Mouse (Mus musculus): ENCODE measurements around the gene Telo2. TPM values are rescaled to one million over a fixed set of nuclear protein-coding genes. Genes with fewer than 3 reads are reported as not detected.

The Telo2 gene
- polyA plus RNA-seq, 1 experiment from 2014 or later: 12.2 TPM

- no peaks in the 10 kb centered on the region for H3K36me3 ChIP-seq (ENCODE audit: control insufficient read depth, insufficient read depth, low read length)
- no peak for DNase-seq (ENCODE audit: low spot score)
- TF ChIP-seq CTCF (IDR thresholded peaks at IDR 0.05; ENCODE audit: low read depth) (peak; percentile 63), EP300 (optimal IDR thresholded peaks at IDR 0.05) (no peak)
- H3K4me1 ChIP-seq (replicated peaks; ENCODE audit: control insufficient read depth, insufficient read depth): no peaks in the 10 kb centered on the region
- no peak overlapping the region for H3K27ac ChIP-seq (replicated peaks)
- no peak overlapping the region for H3K9ac ChIP-seq (ENCODE audit: low read length)
- H3K27me3 ChIP-seq (ENCODE audit: control insufficient read depth, insufficient read depth, low read length): no peaks in the 10 kb centered on the region
- 26% methylated on average over 7 of the region's 7 CpGs for WGBS
- H3K9me3 ChIP-seq (ENCODE audit: control insufficient read depth, low read length): no peaks in the 10 kb centered on the region
- H3K4me2 ChIP-seq (replicated peaks; ENCODE audit: low read depth): no peak overlapping the region
- no peak overlapping the region for H3K4me3 ChIP-seq (ENCODE audit: low read depth, low read length)
- no peak for ATAC-seq (ENCODE audit: low FRiP score, low TSS enrichment)
These were observed 8.2 kb upstream of the Telo2 start for GRCm38 (mm10) chr17:25123979-25124378.

GRCm38 (mm10) chr17:25120406-25120805, 4.6 kb upstream of the Telo2 start, which contains the start of gene Ptx4:
TSS of gene Ptx4 (plus strand) at chr17:25120760.
- H3K9me3 ChIP-seq (ENCODE audit: control insufficient read depth, low read length): no peaks in the 10 kb centered on the region
- 32% methylated on average over 3 of the region's 3 CpGs for WGBS
- H3K27ac ChIP-seq (replicated peaks): no peak within 1 kb of the TSS
- no peak within 1 kb of the TSS for H3K4me3 ChIP-seq (ENCODE audit: low read depth, low read length)
- H3K4me2 ChIP-seq (replicated peaks; ENCODE audit: low read depth): no peak within 1 kb of the TSS
- H3K4me1 ChIP-seq (replicated peaks; ENCODE audit: control insufficient read depth, insufficient read depth): no peaks in the 10 kb centered on the region; the same call in 1 of the 2 replicates
- DNase-seq (ENCODE audit: low spot score) (no peak), ATAC-seq (ENCODE audit: low FRiP score, low TSS enrichment) (no peak)
- no peaks in the 10 kb centered on the region for H3K36me3 ChIP-seq (ENCODE audit: control insufficient read depth, insufficient read depth, low read length)
- no peak within 1 kb of the TSS for H3K9ac ChIP-seq (ENCODE audit: low read length)
- TF ChIP-seq EP300 (optimal IDR thresholded peaks at IDR 0.05): no peak
- no peak for TF ChIP-seq CTCF (IDR thresholded peaks at IDR 0.05; ENCODE audit: low read depth)
- H3K27me3 ChIP-seq (ENCODE audit: control insufficient read depth, insufficient read depth, low read length): no peaks in the 10 kb centered on the region

- 37% methylated on average over 4 of the region's 4 CpGs for WGBS
- Histone ChIP-seq H3K27me3 (ENCODE audit: control insufficient read depth, insufficient read depth, low read length) (no peaks in the 10 kb centered on the region), H3K9ac (ENCODE audit: low read length) (no peak overlapping the region), H3K36me3 (ENCODE audit: control insufficient read depth, insufficient read depth, low read length) (no peaks in the 10 kb centered on the region), H3K9me3 (ENCODE audit: control insufficient read depth, low read length) (no peaks in the 10 kb centered on the region), H3K4me2 (replicated peaks; ENCODE audit: low read depth) (no peak overlapping the region), H3K4me1 (replicated peaks; ENCODE audit: control insufficient read depth, insufficient read depth) (peaks cover 3% of the 10 kb centered on the region), H3K4me3 (ENCODE audit: low read depth, low read length) (no peak overlapping the region), H3K27ac (replicated peaks) (no peak overlapping the region)
- no peak for ATAC-seq (ENCODE audit: low FRiP score, low TSS enrichment)
- TF ChIP-seq EP300 (optimal IDR thresholded peaks at IDR 0.05) (no peak), CTCF (IDR thresholded peaks at IDR 0.05; ENCODE audit: low read depth) (peak; percentile 62)
- DNase-seq (ENCODE audit: low spot score): no peak
These were observed 1.5 kb upstream of the Telo2 start for GRCm38 (mm10) chr17:25117263-25117662.

- H3K9me3 ChIP-seq (ENCODE audit: control insufficient read depth, low read length): no peaks in the 10 kb centered on the region
- peaks cover 3% of the 10 kb centered on the region; the same call in 1 of the 2 replicates for H3K36me3 ChIP-seq (ENCODE audit: control insufficient read depth, insufficient read depth, low read length)
These were observed 690 bp downstream of the Telo2 start for GRCm38 (mm10) chr17:25114908-25115645.

GRCm38 (mm10) chr17:25112423-25112810, 3.4 kb downstream of the Telo2 start:
- H3K27me3 ChIP-seq (ENCODE audit: control insufficient read depth, insufficient read depth, low read length): no peaks in the 10 kb centered on the region
- H3K27ac ChIP-seq (replicated peaks): no peak overlapping the region
- ATAC-seq (ENCODE audit: low FRiP score, low TSS enrichment) (no peak), DNase-seq (ENCODE audit: low spot score) (no peak)
- H3K36me3 ChIP-seq (ENCODE audit: control insufficient read depth, insufficient read depth, low read length): peaks cover 3% of the 10 kb centered on the region; the same call in 1 of the 2 replicates
- WGBS: 85% methylated on average over 3 of the region's 3 CpGs
- no peak for TF ChIP-seq CTCF (IDR thresholded peaks at IDR 0.05; ENCODE audit: low read depth)
- TF ChIP-seq EP300 (optimal IDR thresholded peaks at IDR 0.05): no peak
- no peak overlapping the region for H3K4me2 ChIP-seq (replicated peaks; ENCODE audit: low read depth)
- no peak overlapping the region for H3K9ac ChIP-seq (ENCODE audit: low read length)
- no peaks in the 10 kb centered on the region for H3K9me3 ChIP-seq (ENCODE audit: control insufficient read depth, low read length)
- H3K4me3 ChIP-seq (ENCODE audit: low read depth, low read length): no peak overlapping the region
- peaks cover 3% of the 10 kb centered on the region for H3K4me1 ChIP-seq (replicated peaks; ENCODE audit: control insufficient read depth, insufficient read depth)

More at GRCm38 (mm10) chr17:25114908-25115645, 690 bp downstream of the Telo2 start:
- ATAC-seq (ENCODE audit: low FRiP score, low TSS enrichment) (peak; percentile 74), DNase-seq (ENCODE audit: low spot score) (peak; percentile 69)
- peak overlapping the region; percentile 53 for H3K4me3 ChIP-seq (ENCODE audit: low read depth, low read length)
- H3K4me1 ChIP-seq (replicated peaks; ENCODE audit: control insufficient read depth, insufficient read depth): peaks cover 3% of the 10 kb centered on the region
- H3K27me3 ChIP-seq (ENCODE audit: control insufficient read depth, insufficient read depth, low read length): no peaks in the 10 kb centered on the region
- peak overlapping the region; percentile 94 for H3K27ac ChIP-seq (replicated peaks)
- H3K9ac ChIP-seq (ENCODE audit: low read length): peak overlapping the region; percentile 75
- TF ChIP-seq CTCF (IDR thresholded peaks at IDR 0.05; ENCODE audit: low read depth): no peak
- no peak for TF ChIP-seq EP300 (optimal IDR thresholded peaks at IDR 0.05)
- whole genome bisulfite sequencing: 8% methylated on average over 23 of the region's 23 CpGs
- H3K4me2 ChIP-seq (replicated peaks; ENCODE audit: low read depth): peak overlapping the region; percentile 96

GRCm38 (mm10) chr17:25111739-25112422, 3.9 kb downstream of the Telo2 start:
- no peak for DNase-seq (ENCODE audit: low spot score)
- H3K4me1 ChIP-seq (replicated peaks; ENCODE audit: control insufficient read depth, insufficient read depth): peaks cover 3% of the 10 kb centered on the region
- H3K9me3 ChIP-seq (ENCODE audit: control insufficient read depth, low read length): no peaks in the 10 kb centered on the region
- no peaks in the 10 kb centered on the region for H3K27me3 ChIP-seq (ENCODE audit: control insufficient read depth, insufficient read depth, low read length)
- ATAC-seq (ENCODE audit: low FRiP score, low TSS enrichment): no peak
- H3K9ac ChIP-seq (ENCODE audit: low read length): no peak overlapping the region
- H3K36me3 ChIP-seq (ENCODE audit: control insufficient read depth, insufficient read depth, low read length): peaks cover 3% of the 10 kb centered on the region; the same call in 1 of the 2 replicates
- H3K27ac ChIP-seq (replicated peaks): no peak overlapping the region
- WGBS: 74% methylated on average over 8 of the region's 8 CpGs
- TF ChIP-seq CTCF (IDR thresholded peaks at IDR 0.05; ENCODE audit: low read depth) (no peak), EP300 (optimal IDR thresholded peaks at IDR 0.05) (no peak)
- no peak overlapping the region for H3K4me2 ChIP-seq (replicated peaks; ENCODE audit: low read depth)
- no peak overlapping the region for H3K4me3 ChIP-seq (ENCODE audit: low read depth, low read length)
